ENCODE assay signal across 8 mouse cellular contexts in genomic region chr19:14596358-14596940, GRCm38 (mm10). TPM values are rescaled to one million over a fixed set of nuclear protein-coding genes. Genes with fewer than 3 reads are reported as not detected.
DNase-seq lines count a peak whose midpoint lies in the region; ATAC-seq and TF ChIP-seq lines count a peak whose summit lies in the region.

No protein-coding gene starts in this region.

- WGBS in limb, embryonic 13.5 days, result under 1% methylated on average over 12 of the region's 12 CpGs
- WGBS in stomach, embryonic 15.5 days, result under 1% methylated on average over 12 of the region's 12 CpGs

- TF ChIP-seq CTCF in C2C12 (IDR thresholded peaks at IDR 0.05; ENCODE audit: control insufficient read depth, insufficient read depth, insufficient read length), result no peak
- no peak for TF ChIP-seq CTCF in embryonic fibroblast, embryonic 13.5 days (IDR thresholded peaks at IDR 0.05; ENCODE audit: borderline replicate concordance, insufficient read depth, low read length)

- H3K4me1 ChIP-seq in erythroblast, embryonic 14.5 days (ENCODE audit: control insufficient read depth), result peaks cover 25% of the 10 kb centered on the region
- no peaks in the 10 kb centered on the region for H3K4me1 ChIP-seq in embryonic fibroblast, embryonic 13.5 days (ENCODE audit: control insufficient read depth, insufficient read depth, low read length)
- H3K4me1 ChIP-seq in limb, embryonic 13.5 days, result peaks cover 44% of the 10 kb centered on the region
- H3K4me1 ChIP-seq in stomach, embryonic 15.5 days, result peaks cover 9% of the 10 kb centered on the region; the same call in 1 of the 2 replicates

- peak overlapping the region; percentile 93 for H3K4me3 ChIP-seq in erythroblast, embryonic 14.5 days (replicated peaks)
- peak overlapping the region; percentile 32 for H3K4me3 ChIP-seq in C2C12 (ENCODE audit: insufficient read depth, poor library complexity, severe bottlenecking)
- peak overlapping the region; percentile 66 for H3K4me3 ChIP-seq in embryonic fibroblast, embryonic 13.5 days (ENCODE audit: insufficient read depth, low read length)
- H3K4me3 ChIP-seq in limb, embryonic 13.5 days, result peak overlapping the region; percentile 79
- H3K4me3 ChIP-seq in stomach, embryonic 15.5 days (replicated peaks), result peak overlapping the region; percentile 88

- TF ChIP-seq POLR2A in embryonic fibroblast, embryonic 13.5 days (IDR thresholded peaks at IDR 0.05; ENCODE audit: low read depth, low read length), result no peak

- peak overlapping the region; percentile 93 for H3ac ChIP-seq in C2C12 (ENCODE audit: control insufficient read depth, insufficient read length, low read depth)

- H3K27me3 ChIP-seq in erythroblast, embryonic 14.5 days (ENCODE audit: control insufficient read depth), result peaks cover 10% of the 10 kb centered on the region
- H3K27me3 ChIP-seq in C2C12 (ENCODE audit: control insufficient read depth, insufficient read depth, insufficient read length), result no peaks in the 10 kb centered on the region
- 0 out of 2 replicates have a peak, but pooled peaks cover 2% of the 10 kb centered on the region for H3K27me3 ChIP-seq in limb, embryonic 13.5 days
- no peaks in the 10 kb centered on the region for H3K27me3 ChIP-seq in stomach, embryonic 15.5 days (replicated peaks)

- no peak for ATAC-seq in erythroblast, adult 5-6 weeks (replicated peaks; ENCODE audit: low FRiP score, poor library complexity, severe bottlenecking)
- no peak for ATAC-seq in limb, embryonic 13.5 days (ENCODE audit: low FRiP score, low read depth)
- ATAC-seq in stomach, embryonic 15.5 days (ENCODE audit: insufficient read depth, low FRiP score, low read depth), result no peak

- H3K4me2 ChIP-seq in limb, embryonic 13.5 days (replicated peaks), result peak overlapping the region; percentile 71
- H3K4me2 ChIP-seq in stomach, embryonic 15.5 days, result peak overlapping the region; percentile 55

- peak overlapping the region; percentile 98 for H3K9ac ChIP-seq in limb, embryonic 13.5 days
- H3K9ac ChIP-seq in stomach, embryonic 15.5 days, result peak overlapping the region; percentile 82

- DNase-seq in spleen, adult 18-20 months, result no peak
- DNase-seq in frontal cortex, postnatal 10 days (ENCODE audit: low spot score in 2 of 2), result no peak

- no peaks in the 10 kb centered on the region for H3K79me2 ChIP-seq in C2C12 (ENCODE audit: control insufficient read depth, insufficient read depth)

- no peaks in the 10 kb centered on the region for H3K79me3 ChIP-seq in C2C12 (ENCODE audit: low read depth)

- no peaks in the 10 kb centered on the region for H3K9me3 ChIP-seq in erythroblast, embryonic 14.5 days (ENCODE audit: control insufficient read depth, low read length)
- H3K9me3 ChIP-seq in limb, embryonic 13.5 days, result no peaks in the 10 kb centered on the region
- H3K9me3 ChIP-seq in stomach, embryonic 15.5 days, result no peaks in the 10 kb centered on the region

- H3K36me3 ChIP-seq in erythroblast, embryonic 14.5 days (ENCODE audit: control insufficient read depth), result peaks cover 34% of the 10 kb centered on the region
- H3K36me3 ChIP-seq in C2C12 (ENCODE audit: control insufficient read depth, insufficient read depth), result no peaks in the 10 kb centered on the region
- H3K36me3 ChIP-seq in limb, embryonic 13.5 days, result peaks cover 3% of the 10 kb centered on the region; the same call in 1 of the 2 replicates
- no peaks in the 10 kb centered on the region for H3K36me3 ChIP-seq in stomach, embryonic 15.5 days

- no peak overlapping the region for H3K27ac ChIP-seq in embryonic fibroblast, embryonic 13.5 days (ENCODE audit: insufficient read depth, low read length)
- H3K27ac ChIP-seq in limb, embryonic 13.5 days, result peak overlapping the region; percentile 99
- peak overlapping the region; percentile 96 for H3K27ac ChIP-seq in stomach, embryonic 15.5 days

TF ChIP-seq in C2C12, 6 proteins besides CTCF, POLR2A, EP300 and RAD21:
- no peak for TF ChIP-seq USF1 (IDR thresholded peaks at IDR 0.05; ENCODE audit: low read depth)
- no peak for TF ChIP-seq MYOD1 (IDR thresholded peaks at IDR 0.05; ENCODE audit: control insufficient read depth, insufficient read length, low read depth)
- TF ChIP-seq FOSL1 (IDR thresholded peaks at IDR 0.05; ENCODE audit: insufficient read depth, low read length, poor library complexity, severe bottlenecking), result no peak
- no peak for TF ChIP-seq MYOG (IDR thresholded peaks at IDR 0.05; ENCODE audit: control insufficient read depth, extremely low read depth, insufficient read length)
- no peak for TF ChIP-seq CEBPB (IDR thresholded peaks at IDR 0.05; ENCODE audit: low read depth)
- TF ChIP-seq MAX (IDR thresholded peaks at IDR 0.05), result no peak

RNA-seq across cellular contexts. Expression of gene Tle4, which starts 1.4 kb away (rescaled TPM):
- 0.32 and 0.41 TPM in 2 replicates for polyA plus RNA-seq in erythroblast, embryonic 14.5 days (2012)
- 9.0 and 17.3 TPM in 2 replicates for total RNA-seq in erythroblast, adult 5-6 weeks (2015; ENCODE audit: low replicate concordance)
- total RNA-seq in erythroblast, adult 5-6 weeks (2017; ENCODE audit: low replicate concordance), result 5.3 and 6.4 TPM in 2 replicates
- 0.95 TPM for polyA plus RNA-seq in C2C12 (2012; fragmentation: generic; extraction: Trizol)
- polyA plus RNA-seq in embryonic fibroblast, embryonic 13.5 days (2011; ENCODE audit: insufficient read length, low read depth, missing spikeins), result 7.1 and 7.2 TPM in 2 replicates
- 19.3 and 19.8 TPM in 2 replicates for polyA plus RNA-seq in limb, embryonic 13.5 days (2015; fragmentation: Nextera tagmentation; extraction: Ambion mirVana)
- 16.7 and 17.1 TPM in 2 replicates for polyA plus RNA-seq in stomach, embryonic 15.5 days (2015; fragmentation: Nextera tagmentation; extraction: Ambion mirVana)

Comparison
In these comparisons a context has a peak if more than half of its experiments do, and no peak if none do; other contexts are left out.
1. H3K4me3 ChIP-seq: peak in every context shown above with its lines; median percentile 93 in erythroblast, embryonic 14.5 days; 88 in stomach, embryonic 15.5 days; 79 in limb, embryonic 13.5 days; 66 in embryonic fibroblast, embryonic 13.5 days; 32 in C2C12.